Mouse (Mus musculus) brain, embryonic 14.5 days (tissue): ENCODE measurements around the gene Arpp21.

ENCODE experiments used
- CTCF ChIP-seq: fragments of 200-500 bp; IDR thresholded peaks from 2 replicates; pipeline ENCODE4 v1.5.1; 2012; ENCODE audit warnings: inconsistent platforms, mild to moderate bottlenecking, moderate library complexity, borderline replicate concordance; ENCODE audit not compliant: insufficient read depth, insufficient read length; ENCODE audit errors: extremely low read depth
- POLR2A ChIP-seq: fragments of 200-500 bp; IDR thresholded peaks from 2 replicates; pipeline ENCODE4 v1.6.1; 2012; ENCODE audit warnings: mild to moderate bottlenecking, inconsistent platforms, borderline replicate concordance; ENCODE audit not compliant: poor library complexity, insufficient read depth, insufficient read length, severe bottlenecking; ENCODE audit errors: extremely low read depth

- TF ChIP-seq POLR2A (no peak), CTCF (no peak)
Measured at GRCm38 (mm10) chr9:112178438-112178837, 57.3 kb downstream of the Arpp21 start.
